Mouse (Mus musculus) forebrain, embryonic 10.5 days (tissue): ENCODE results near the gene Parvb. TPM values are rescaled to one million over a fixed set of nuclear protein-coding genes. Genes with fewer than 3 reads are reported as not detected.

Source experiments
- DNase-seq: peaks from one replicate; pipeline ENCODE4 v3.0.0-alpha.2; 2017; ENCODE audit warnings: low spot score; ENCODE audit errors: extremely low spot score
- H3K27ac ChIP-seq: fragments of 300-500 bp; sonication (generic); 2 replicates; pipeline ENCODE4 v1.5.1; 2016; ENCODE audit warnings: mild to moderate bottlenecking
- H3K27me3 ChIP-seq: fragments of 300-500 bp; sonication (generic); 2 replicates; pipeline ENCODE4 v1.6.1; 2016; ENCODE audit warnings: mild to moderate bottlenecking; ENCODE audit not compliant: poor library complexity, severe bottlenecking
- H3K36me3 ChIP-seq: fragments of 300-500 bp; sonication (generic); replicated peaks from 2 replicates; pipeline ENCODE4 v1.6.1; 2016; ENCODE audit warnings: mild to moderate bottlenecking, moderate library complexity
- H3K4me1 ChIP-seq: fragments of 300-500 bp; sonication (generic); 2 replicates; pipeline ENCODE4 v1.6.1; 2016
- H3K4me3 ChIP-seq: fragments of 300-500 bp; sonication (generic); 2 replicates; pipeline ENCODE4 v1.5.1; 2016; ENCODE audit warnings: mild to moderate bottlenecking, moderate library complexity
- H3K9me3 ChIP-seq: fragments of 300-500 bp; sonication (generic); 2 replicates; pipeline ENCODE4 v1.6.1; 2016; ENCODE audit warnings: mild to moderate bottlenecking, moderate library complexity
- WGBS: fragments of 180-500 bp; shearing (Covaris S2); methylation state at CpG from one replicate; pipeline ENCODE4 v1.1.7; 2016; 5-methylcytosine and 5-hydroxymethylcytosine counted together
- polyA plus RNA-seq: library from polyadenylated mRNA; unstranded; fragments of >200 nt; fragmentation: Nextera tagmentation; extraction: Ambion mirVana; gene quantifications from 2 replicates; pipeline ENCODE4 v1.2.1, GENCODE M21; 2016

The Parvb gene
- polyA plus RNA-seq, 1 experiment from 2014 or later, result 3.3 TPM

DNA sequence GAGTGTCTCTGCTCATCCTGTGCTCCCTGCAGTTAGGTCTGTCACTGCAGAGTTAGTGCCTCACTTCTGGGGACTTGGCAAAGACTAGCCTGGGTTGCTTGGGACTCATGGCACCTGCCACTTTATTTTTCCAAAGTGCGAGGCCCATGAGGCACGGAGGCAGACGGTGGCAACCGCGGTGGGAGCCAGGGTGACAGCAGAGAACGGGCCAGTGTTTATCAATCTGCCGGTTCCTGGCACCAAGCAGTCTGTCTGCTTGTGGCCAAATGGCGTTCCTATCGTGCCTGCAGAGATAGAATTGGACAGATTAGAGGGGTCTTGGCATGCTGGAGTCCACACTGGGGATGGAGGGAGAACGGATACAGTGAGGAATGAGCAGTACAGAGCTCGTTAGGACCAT, 78.4 kb downstream of the Parvb start:
- Histone ChIP-seq H3K4me1 (peaks cover 68% of the 10 kb centered on the region), H3K36me3 (no peaks in the 10 kb centered on the region), H3K27me3 (peaks cover 38% of the 10 kb centered on the region), H3K4me3 (no peak overlapping the region), H3K27ac (no peak overlapping the region), H3K9me3 (no peaks in the 10 kb centered on the region)
- DNase-seq, result no peak
- WGBS, result 83% methylated on average over 11 of the region's 11 CpGs

DNA sequence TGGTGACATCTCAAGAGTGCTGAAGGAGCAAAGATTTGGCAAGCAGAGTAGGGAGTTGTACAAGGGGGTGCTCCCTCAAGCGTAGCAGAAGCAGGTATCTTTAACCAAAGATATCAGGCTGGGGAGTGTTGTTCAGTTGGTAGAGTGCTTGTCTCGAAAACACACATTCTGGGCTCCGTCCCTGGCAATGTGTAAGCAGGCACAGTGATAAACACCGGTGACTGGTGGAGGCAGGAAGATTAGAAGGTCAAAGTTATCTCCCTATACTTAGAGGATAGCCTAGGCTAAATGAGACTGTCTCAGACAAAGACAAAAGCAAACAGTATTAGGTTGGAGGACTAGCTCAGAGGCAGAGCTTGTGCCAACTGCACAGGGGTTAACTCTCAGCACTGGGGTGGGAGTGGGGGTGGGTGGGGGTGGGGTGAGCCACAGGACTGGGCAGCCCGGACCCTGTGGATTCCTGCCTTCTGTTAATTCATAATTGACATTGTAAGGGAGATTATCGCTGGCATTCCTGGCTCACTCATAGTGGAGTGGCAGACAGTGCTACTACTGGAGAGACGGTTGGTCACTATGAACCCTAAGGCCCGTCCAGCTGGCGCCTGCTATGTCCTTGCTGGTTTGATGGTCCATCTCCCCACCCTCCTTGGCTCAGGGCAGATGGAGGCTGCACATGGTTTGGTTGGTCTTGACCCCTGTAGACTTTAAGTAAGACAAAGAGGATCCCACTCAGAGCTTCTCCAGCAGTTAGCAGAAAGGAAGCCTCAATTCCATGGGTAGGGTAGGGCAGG, 79.6 kb downstream of the Parvb start:
- DNase-seq, result no peak
- 84% methylated on average over 9 of the region's 9 CpGs for WGBS
- Histone ChIP-seq H3K9me3 (no peaks in the 10 kb centered on the region), H3K27ac (no peak overlapping the region), H3K4me3 (no peak overlapping the region), H3K27me3 (peaks cover 48% of the 10 kb centered on the region), H3K4me1 (peaks cover 70% of the 10 kb centered on the region), H3K36me3 (no peaks in the 10 kb centered on the region)

DNA sequence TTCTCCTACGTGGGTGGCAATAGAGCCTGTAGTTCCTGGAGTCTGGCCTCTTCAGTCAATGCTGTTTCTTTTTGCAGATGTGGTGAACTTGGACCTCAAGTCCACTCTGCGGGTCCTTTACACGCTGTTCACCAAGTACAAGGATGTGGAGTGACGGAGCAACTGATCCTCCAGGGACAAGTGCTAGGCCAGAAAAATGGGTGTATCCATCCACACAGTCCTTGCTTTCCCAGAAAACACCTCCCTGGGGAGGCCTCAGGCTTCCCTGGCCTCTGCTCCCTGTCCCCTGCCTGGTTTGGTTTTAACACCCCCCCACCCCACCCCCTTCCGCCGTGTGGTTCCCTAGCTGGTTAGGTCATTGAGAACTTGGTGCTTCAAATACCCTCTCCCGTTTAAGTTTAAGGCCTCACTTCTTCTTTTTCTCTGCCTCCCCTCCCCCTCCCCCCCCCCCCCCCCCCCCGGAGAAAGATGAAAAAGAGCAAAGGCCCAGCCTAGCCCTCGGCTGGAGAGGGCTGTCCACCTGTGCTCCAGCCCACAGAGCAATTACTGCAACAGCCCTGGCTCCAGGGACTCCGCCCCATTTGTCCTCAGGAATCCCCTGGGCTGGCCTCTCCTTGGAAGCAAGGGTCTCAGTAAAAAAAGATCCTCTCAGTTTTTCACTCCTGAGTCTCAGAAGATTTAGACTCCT, 81.2 kb downstream of the Parvb start:
- H3K4me1 ChIP-seq, result peaks cover 68% of the 10 kb centered on the region

DNA sequence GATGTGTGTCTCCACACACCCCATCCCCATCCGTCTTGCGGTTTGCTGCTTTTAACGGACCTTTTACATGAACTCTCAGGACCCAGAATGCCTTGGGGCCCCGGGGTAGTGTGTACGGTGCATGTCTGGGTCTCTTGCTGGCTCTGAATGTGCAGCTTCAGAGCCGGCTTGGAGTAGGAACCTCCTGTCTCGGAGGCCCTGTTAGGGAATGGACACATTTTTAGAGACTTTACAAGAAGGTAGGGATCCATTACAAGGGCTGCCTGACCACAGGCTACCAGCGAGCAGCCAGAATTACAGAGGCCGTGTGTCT, 81.7 kb downstream of the Parvb start:
- H3K4me1 ChIP-seq, result peaks cover 63% of the 10 kb centered on the region
- WGBS, result 29% methylated on average over 9 of the region's 9 CpGs
- H3K36me3 ChIP-seq, result no peaks in the 10 kb centered on the region
- 0 out of 2 replicates have a peak, but pooled peaks cover 3% of the 10 kb centered on the region for H3K9me3 ChIP-seq
- H3K4me3 ChIP-seq, result no peak overlapping the region
- DNase-seq, result no peak
- peaks cover 47% of the 10 kb centered on the region for H3K27me3 ChIP-seq
- H3K27ac ChIP-seq, result peak overlapping the region; percentile 54

More for the DNA sequence above, 81.2 kb downstream of the Parvb start:
- H3K27ac ChIP-seq, result peak overlapping the region; percentile 54
- peaks cover 48% of the 10 kb centered on the region for H3K27me3 ChIP-seq
- DNase-seq, result no peak
- no peaks in the 10 kb centered on the region for H3K36me3 ChIP-seq
- 60% methylated on average over 9 of the region's 10 CpGs for WGBS
- 0 out of 2 replicates have a peak, but pooled peaks cover 3% of the 10 kb centered on the region for H3K9me3 ChIP-seq
- H3K4me3 ChIP-seq, result no peak overlapping the region

DNA sequence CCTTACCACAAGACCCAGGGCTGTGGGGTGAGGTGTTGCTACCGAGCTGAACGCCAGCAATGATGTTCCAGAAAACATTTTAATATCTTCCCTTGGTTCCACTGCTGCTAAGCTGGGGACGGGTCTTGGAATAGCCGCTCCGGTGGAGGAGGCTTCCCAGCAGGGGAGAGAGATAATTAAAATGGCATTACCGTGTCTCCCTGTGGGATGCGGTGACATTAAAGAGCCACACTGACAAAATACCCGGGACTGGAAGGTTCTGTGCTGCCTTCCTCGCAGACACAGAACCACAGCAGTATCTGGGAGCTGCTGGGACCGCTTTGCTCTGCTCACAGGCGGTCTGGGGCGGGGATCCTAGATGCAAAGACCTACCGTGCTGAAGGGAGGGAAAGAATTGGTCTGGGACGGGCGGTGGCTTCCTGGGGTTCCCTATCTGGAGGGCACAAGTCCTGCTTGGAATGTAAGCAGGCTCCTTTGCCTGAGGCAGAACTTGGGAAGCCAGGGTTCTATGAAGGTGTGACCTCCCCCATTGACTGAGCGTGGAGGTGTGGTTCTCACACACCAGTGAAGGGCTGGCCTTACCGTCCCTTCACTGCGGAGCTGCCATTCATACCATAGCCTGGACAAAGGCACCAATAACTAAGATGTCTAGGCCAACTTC, 82.7 kb downstream of the Parvb start:
- 9% methylated on average over 18 of the region's 18 CpGs for WGBS

DNA sequence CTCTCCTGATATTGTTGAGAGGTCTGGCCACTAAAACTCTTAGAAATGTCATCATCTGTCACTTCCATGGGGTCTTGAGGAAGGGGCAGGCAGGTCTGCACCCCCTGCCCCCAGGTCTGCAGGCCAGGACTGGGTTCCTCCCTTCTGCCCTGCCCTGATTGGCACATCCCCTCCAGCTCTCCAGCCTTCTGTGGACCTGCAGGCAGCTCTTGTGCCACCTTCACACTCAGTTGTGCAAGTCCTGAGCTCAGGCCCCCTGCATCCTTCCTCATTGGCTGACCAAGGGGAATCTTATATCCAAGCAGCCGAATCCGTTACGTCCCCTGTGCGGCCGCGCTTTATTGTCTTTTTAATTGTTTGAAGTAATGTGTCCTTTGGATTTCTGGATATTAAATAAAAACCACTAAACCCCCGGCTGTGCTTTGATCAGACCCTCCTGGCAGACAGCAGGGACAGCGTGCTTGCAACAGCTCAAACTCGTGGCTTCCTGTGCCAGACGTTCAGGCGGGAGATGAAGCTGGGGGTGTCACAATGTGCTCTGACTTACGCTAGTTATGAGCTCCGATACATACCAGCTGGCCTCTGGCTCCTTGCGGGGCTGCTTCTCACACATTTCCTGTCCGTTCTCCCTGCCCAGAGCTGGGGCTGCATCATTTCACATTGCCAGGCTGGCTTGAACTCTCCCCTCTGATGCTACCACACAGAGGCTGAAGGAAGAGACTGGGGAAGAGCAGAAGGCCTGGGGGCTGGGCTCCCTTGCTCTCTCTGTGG, 83.6 kb downstream of the Parvb start:
- no peak overlapping the region for H3K4me3 ChIP-seq
- WGBS, result 68% methylated on average over 15 of the region's 15 CpGs
- 0 out of 2 replicates have a peak, but pooled peaks cover 3% of the 10 kb centered on the region for H3K9me3 ChIP-seq
- H3K36me3 ChIP-seq, result no peaks in the 10 kb centered on the region
- peaks cover 57% of the 10 kb centered on the region for H3K4me1 ChIP-seq
- no peak overlapping the region for H3K27ac ChIP-seq
- DNase-seq, result no peak
- peaks cover 44% of the 10 kb centered on the region for H3K27me3 ChIP-seq

More for the DNA sequence above, 82.7 kb downstream of the Parvb start:
- Histone ChIP-seq H3K36me3 (no peaks in the 10 kb centered on the region), H3K4me1 (peaks cover 59% of the 10 kb centered on the region), H3K27ac (peak overlapping the region; percentile 54; the same call in 1 of the 2 replicates), H3K4me3 (no peak overlapping the region), H3K9me3 (0 out of 2 replicates have a peak, but pooled peaks cover 3% of the 10 kb centered on the region), H3K27me3 (peaks cover 44% of the 10 kb centered on the region)
- DNase-seq, result no peak

DNA sequence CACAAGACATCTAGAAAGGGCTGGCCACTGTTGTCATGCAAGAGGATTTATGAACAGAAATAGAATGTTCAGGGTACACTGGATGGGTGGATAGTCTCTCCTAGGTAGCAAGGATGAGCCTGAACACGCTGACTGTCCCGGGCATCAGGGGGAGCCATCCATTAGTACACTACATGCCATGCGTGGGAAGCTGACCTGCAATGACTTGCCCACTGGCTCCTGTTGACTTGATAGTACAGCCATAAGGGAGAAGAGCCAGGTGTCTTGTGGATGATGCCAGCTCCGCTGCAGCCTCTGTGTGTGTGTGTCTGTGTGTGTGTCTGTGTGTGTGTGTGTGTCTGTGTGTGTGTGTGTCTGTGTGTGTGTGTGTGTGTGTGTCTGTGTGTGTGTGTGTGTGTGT, 87.5 kb downstream of the Parvb start:
- 89% methylated on average over 4 of the region's 4 CpGs for WGBS
- Histone ChIP-seq H3K27me3 (peaks cover 19% of the 10 kb centered on the region), H3K36me3 (no peaks in the 10 kb centered on the region)

DNA sequence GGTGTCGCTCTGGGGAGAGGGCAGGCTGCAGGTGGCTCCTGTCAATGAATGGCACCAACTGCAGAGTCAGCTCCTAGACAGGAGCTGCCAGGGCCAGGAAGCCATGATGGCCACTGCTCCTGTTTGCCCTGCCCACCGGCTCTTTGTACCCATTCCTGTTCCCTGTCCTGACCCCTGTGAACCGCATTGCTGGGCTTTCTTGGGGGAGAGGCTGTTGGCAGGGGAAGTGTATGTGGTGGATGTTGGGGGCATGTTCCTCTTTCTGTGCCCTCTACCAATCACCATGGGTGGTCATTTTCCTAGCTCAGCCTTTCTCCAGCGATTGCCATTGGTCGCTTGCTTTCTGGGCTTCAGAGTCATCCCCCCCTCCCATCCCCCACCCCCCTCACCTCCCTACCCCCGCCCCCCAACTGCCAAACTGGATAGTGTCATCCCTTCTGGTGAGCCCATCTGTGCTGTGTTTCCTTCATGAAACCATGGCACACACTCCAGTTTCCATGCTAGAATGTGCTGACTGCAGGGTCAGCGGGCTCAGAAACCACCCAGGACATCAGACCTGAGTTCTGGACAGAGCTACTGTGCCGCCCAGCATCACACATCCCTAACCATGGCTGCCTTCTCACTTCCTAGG, 89.8 kb downstream of the Parvb start:
- H3K4me3 ChIP-seq, result no peak overlapping the region
- peaks cover 36% of the 10 kb centered on the region for H3K4me1 ChIP-seq
- 87% methylated on average over 8 of the region's 8 CpGs for WGBS
- peaks cover 21% of the 10 kb centered on the region; the same call in 1 of the 2 replicates for H3K27me3 ChIP-seq
- no peak for DNase-seq
- no peaks in the 10 kb centered on the region for H3K36me3 ChIP-seq
- H3K9me3 ChIP-seq, result 0 out of 2 replicates have a peak, but pooled peaks cover 3% of the 10 kb centered on the region
- 0 out of 2 replicates have a peak overlapping the region, but pooled peaks have one; percentile 25 for H3K27ac ChIP-seq

More for the DNA sequence above, 87.5 kb downstream of the Parvb start:
- Histone ChIP-seq H3K4me3 (no peak overlapping the region), H3K9me3 (0 out of 2 replicates have a peak, but pooled peaks cover 3% of the 10 kb centered on the region), H3K27ac (no peak overlapping the region), H3K4me1 (peaks cover 35% of the 10 kb centered on the region)
- no peak for DNase-seq

DNA sequence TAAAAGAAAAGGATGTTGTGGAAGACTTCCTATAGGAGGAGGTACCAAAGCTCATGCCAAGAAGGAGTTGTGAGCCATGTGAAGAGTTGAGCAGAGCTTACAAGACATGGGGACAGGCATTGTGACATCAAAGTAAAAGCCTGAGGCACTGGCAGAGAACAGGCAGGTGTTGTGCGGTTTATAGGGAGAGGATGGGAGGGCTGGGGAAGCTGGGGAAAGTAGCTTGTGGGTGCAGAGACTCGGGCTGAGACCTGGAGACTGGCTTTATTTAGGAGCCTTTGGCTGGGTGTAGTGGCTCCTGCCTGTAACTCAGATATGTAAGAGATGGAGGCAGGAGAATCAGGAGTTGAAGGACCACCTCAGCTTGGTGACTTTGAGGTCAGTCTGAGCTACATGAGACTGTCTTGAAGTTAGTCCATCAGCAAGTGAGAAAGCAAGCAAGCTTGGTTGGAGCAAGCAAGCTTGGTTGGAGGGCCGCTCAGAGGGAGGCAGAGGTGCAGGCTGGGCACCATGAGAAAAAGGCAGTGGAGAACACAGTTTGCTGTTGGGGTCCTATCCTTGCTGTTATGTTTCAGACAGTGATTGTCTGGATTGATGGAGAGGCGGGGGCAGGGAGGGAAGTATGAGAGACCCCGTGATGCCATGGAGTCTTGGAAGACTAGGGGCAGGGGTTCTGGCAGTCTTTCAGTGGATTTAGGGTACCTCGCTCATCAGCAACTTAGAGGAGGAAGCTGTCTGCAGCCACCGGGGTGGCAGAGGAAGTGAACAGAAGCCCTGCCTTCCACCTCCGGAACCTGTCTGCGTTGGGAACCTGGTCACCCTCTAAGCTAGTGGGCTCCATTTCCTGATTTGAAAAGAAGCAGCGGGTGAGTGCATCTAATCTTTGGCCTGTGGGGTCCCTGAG, 92.4 kb downstream of the Parvb start, which contains the start of gene Parvg:
TSS of gene Parvg (plus strand) at position 61 of the 904 bp plus-strand sequence.
- WGBS, result 82% methylated on average over 10 of the region's 10 CpGs
- no peak for DNase-seq
- H3K36me3 ChIP-seq, result no peaks in the 10 kb centered on the region
- peaks cover 22% of the 10 kb centered on the region; the same call in 1 of the 2 replicates for H3K27me3 ChIP-seq
- peaks cover 36% of the 10 kb centered on the region for H3K4me1 ChIP-seq
- no peak within 1 kb of the TSS for H3K4me3 ChIP-seq
- no peaks in the 10 kb centered on the region for H3K9me3 ChIP-seq
- H3K27ac ChIP-seq, result no peak within 1 kb of the TSS

DNA sequence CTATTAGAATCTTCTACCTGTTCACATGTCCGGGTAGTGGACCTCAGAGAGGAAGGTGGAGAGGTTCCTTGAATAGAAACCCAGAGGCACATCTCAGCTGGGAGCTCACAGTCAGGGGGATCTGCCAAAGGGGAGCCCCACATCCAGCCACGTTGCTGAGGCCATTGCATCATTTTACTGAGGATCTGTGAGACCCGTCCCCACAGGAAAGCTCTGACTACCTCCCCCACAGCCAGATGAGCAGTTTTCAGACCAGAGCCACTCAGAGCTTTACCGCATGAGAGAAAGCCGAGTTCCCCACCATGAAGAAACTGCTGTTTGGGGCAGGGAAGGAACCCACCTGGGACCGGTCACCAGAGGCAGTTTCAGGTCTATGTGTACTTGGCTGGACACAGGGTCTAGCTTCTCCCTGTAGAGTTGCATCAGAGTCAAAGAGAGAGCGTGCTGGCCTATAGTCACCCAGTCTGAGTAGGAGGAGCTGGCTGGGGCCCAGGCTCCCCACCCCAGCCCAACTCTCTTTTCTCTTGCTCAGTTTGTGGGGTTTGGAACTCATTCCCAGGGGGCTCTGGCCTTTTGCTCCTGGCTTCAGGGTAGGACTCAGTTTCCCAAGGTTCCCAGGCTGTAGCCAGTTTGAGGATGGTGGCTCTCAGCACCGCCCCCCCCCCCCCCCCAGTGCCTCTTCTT, 93.2 kb downstream of the Parvb start:
- H3K9me3 ChIP-seq, result no peaks in the 10 kb centered on the region
- H3K27me3 ChIP-seq, result peaks cover 22% of the 10 kb centered on the region; the same call in 1 of the 2 replicates
- H3K27ac ChIP-seq, result 0 out of 2 replicates have a peak overlapping the region, but pooled peaks have one; percentile 20
- no peaks in the 10 kb centered on the region for H3K36me3 ChIP-seq
- WGBS, result 70% methylated on average over 8 of the region's 8 CpGs
- H3K4me3 ChIP-seq, result no peak overlapping the region
- H3K4me1 ChIP-seq, result peaks cover 36% of the 10 kb centered on the region
- DNase-seq, result no peak
